Mouse (Mus musculus): ENCODE results near the gene Prdx5. TPM values are rescaled to one million over a fixed set of nuclear protein-coding genes. Genes with fewer than 3 reads are reported as not detected.
A peak's percentile ranks its signal among the peaks of the same experiment; 100 is the strongest.

Prdx5 gene
- total RNA-seq (2014; fragmentation: Nextera tagmentation) (352 and 419 TPM in 2 replicates), total RNA-seq (2017) (522 and 534 TPM in 2 replicates)

GRCm38 (mm10) chr19:6909507-6910289, at the start of gene Prdx5, which contains the start of gene Trmt112:
Prdx5 (minus strand) TSS chr19:6910106.
Trmt112 (plus strand) TSS chr19:6909698.
- peak; percentile 74 for ATAC-seq (replicated peaks; ENCODE audit: poor library complexity, severe bottlenecking)

GRCm38 (mm10) chr19:6956461-6956860, 46.6 kb upstream of the Prdx5 start:
- no peak for ATAC-seq (replicated peaks; ENCODE audit: poor library complexity, severe bottlenecking)

DNA sequence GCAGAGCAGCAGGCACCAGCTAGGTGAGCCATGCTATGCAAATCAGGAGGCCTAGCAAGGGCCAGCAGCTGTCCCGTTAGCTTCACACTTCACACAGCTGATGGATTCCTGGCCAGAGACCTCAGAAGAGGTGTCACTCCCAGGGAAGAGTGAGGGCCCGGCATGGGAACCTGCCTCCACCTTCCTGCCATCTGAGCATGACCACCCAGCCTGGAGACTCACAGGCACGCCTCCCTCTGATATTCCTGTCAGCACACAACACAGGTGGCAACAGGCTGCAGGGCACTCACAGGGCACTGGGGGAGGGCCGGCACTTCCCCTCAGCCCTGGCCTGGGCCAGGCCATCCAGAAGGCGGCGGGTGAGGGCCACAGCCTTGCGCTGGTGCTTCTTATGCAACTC, 45.5 kb upstream of the Prdx5 start:
- no peak for ATAC-seq (replicated peaks; ENCODE audit: poor library complexity, severe bottlenecking)

GRCm38 (mm10) chr19:6954046-6954445, 44.1 kb upstream of the Prdx5 start:
- ATAC-seq (replicated peaks; ENCODE audit: poor library complexity, severe bottlenecking): no peak

DNA sequence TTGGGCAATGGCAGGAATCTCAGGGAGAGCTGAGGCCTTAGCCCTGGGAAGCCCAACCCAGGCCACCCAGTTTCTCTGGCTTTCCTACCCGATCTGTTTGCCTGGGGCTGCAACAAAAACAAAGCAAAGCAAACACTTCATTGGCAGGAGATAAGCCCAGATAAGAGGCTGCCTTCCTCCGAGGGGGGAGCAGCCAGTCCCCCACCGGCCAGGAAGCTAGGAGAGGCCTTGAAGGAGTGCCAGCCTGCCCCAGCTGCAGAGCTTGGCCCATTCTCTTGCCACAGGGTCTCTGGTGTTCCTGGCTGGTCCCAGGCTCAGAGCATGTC, 42.8 kb upstream of the Prdx5 start:
- ATAC-seq (replicated peaks; ENCODE audit: poor library complexity, severe bottlenecking): no peak

DNA sequence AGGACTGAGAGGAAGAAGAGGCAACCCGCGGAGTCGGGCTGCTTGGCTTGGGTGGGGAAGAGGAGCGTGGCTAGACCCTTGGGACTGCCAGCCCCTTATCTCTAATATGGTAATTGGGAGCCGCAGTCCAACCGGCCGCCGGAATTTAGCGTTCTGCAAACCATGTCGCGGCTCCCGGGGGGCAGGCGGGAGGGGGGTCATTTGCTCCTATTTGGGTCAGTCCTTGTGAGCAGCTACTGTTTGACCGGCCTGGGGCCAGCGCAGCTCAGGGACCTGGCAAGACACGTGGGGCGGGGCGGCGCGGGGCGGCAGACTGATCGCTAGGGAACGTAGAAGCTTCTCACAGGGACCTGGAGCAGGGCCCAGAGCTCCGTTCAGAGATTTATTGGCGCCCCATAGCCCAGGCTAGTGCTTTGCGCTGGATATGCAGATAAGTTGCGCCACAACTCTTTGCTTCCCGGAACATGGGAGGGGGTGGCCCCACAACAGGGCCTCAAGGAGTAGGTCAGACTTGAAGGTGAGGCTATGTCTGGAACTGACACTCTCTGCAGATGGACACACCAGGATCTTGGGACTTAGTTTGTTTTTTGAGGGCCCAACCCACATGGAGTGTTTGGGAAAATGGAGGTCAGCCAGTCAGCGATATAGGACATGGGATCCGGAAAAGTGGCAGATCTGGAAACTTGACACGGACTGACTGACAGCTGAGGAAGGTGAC, 42.2 kb upstream of the Prdx5 start:
- ATAC-seq (replicated peaks; ENCODE audit: poor library complexity, severe bottlenecking): peak; percentile 18; the same call in 1 of the 2 replicates

GRCm38 (mm10) chr19:6951381-6951968, 41.6 kb upstream of the Prdx5 start:
- ATAC-seq (replicated peaks; ENCODE audit: poor library complexity, severe bottlenecking): peak; percentile 84

GRCm38 (mm10) chr19:6950613-6951153, 40.8 kb upstream of the Prdx5 start:
- 0 out of 2 replicates have a peak, but pooled peaks have one; percentile 12 for ATAC-seq (replicated peaks; ENCODE audit: poor library complexity, severe bottlenecking)

- ATAC-seq (replicated peaks; ENCODE audit: poor library complexity, severe bottlenecking): no peak
Measured at GRCm38 (mm10) chr19:6949951-6950350, 40.0 kb upstream of the Prdx5 start.

- ATAC-seq (replicated peaks; ENCODE audit: poor library complexity, severe bottlenecking): no peak
Measured at GRCm38 (mm10) chr19:6949532-6949931, 39.6 kb upstream of the Prdx5 start.

GRCm38 (mm10) chr19:6948186-6948585, 38.3 kb upstream of the Prdx5 start:
- no peak for ATAC-seq (replicated peaks; ENCODE audit: poor library complexity, severe bottlenecking)

GRCm38 (mm10) chr19:6947742-6948141, 37.8 kb upstream of the Prdx5 start:
- ATAC-seq (replicated peaks; ENCODE audit: poor library complexity, severe bottlenecking): no peak

- no peak for ATAC-seq (replicated peaks; ENCODE audit: poor library complexity, severe bottlenecking)
Measured at GRCm38 (mm10) chr19:6943709-6944108, 33.8 kb upstream of the Prdx5 start.

- no peak for ATAC-seq (replicated peaks; ENCODE audit: poor library complexity, severe bottlenecking)
Measured at GRCm38 (mm10) chr19:6942764-6943163, 32.9 kb upstream of the Prdx5 start.

- ATAC-seq (replicated peaks; ENCODE audit: poor library complexity, severe bottlenecking): peak; percentile 72
Measured at GRCm38 (mm10) chr19:6942249-6942691, 32.4 kb upstream of the Prdx5 start, which contains the start of gene Gpr137. Gpr137 (minus strand) TSS chr19:6942480.

- ATAC-seq (replicated peaks; ENCODE audit: poor library complexity, severe bottlenecking): peak; percentile 76
Measured at GRCm38 (mm10) chr19:6941372-6942248, 31.7 kb upstream of the Prdx5 start, which contains the start of gene Bad. Bad (plus strand) TSS chr19:6941861.

DNA sequence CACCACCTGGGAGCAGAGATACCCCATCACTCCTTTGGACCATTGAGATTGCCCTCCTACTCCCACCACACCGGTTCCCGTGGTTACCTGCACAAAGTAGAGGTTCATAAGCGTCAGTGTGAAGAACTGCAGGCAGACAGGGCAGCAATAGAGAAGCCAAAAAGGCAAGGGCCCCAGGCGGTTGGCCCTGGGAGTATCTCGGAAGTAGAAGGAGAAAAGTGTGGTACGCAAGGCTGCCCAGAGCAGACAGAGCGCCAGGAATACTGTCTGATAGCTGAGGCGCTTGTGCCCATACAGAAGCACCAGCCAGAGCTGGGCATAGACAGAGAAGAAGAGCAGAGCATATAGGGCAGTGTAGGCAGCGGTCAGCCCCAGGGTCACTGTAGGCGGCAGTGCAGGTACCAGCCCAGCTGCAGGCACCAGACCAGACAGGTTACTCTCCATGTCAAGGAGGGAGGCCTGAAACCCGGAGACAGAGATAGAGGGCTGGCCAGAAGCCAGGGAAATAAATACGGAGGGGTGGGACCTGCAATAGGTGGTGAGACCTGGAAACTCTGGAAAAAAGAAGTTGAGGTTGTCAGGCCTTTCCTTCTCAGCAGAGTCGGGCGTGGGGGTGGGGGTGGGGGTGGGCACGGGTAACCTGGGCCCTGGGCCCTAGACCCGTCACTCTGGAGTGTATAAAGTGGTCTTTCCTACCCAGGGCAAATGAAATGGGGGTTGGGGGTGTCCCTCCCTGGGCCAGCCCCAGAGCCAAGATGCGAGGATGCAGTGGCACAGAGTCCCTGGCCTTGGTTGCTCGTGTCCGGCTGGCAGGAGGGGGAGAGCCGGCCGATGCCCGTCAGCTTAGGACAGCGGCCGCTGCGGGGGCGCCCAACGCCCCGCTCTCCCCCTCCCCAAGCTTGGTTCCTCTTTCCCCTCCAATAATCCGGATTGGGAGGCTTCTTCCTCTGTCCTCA, 30.8 kb upstream of the Prdx5 start:
- ATAC-seq (replicated peaks; ENCODE audit: poor library complexity, severe bottlenecking): no peak
